Mouse (Mus musculus) liver, postnatal 0 days (tissue): ENCODE data around the gene Plekhn1. TPM values are rescaled to one million over a fixed set of nuclear protein-coding genes. Genes with fewer than 3 reads are reported as not detected.

ENCODE experiments used
- ATAC-seq: fragments of 200-750 bp; cut with Nextera tagmentation; 2 replicates; pipeline ENCODE4 v1.8.0; 2017; ENCODE audit warnings: mild to moderate bottlenecking, moderate library complexity
- DNase-seq: peaks from one replicate; pipeline ENCODE4 v3.0.0-alpha.2; 2016
- H3K27ac ChIP-seq: fragments of 300-500 bp; sonication (generic); 2 replicates; pipeline ENCODE4 v1.5.1; 2014; ENCODE audit warnings: antibody characterized with exemption, moderate library complexity, mild to moderate bottlenecking, low read depth
- H3K27me3 ChIP-seq: fragments of 300-500 bp; sonication (generic); 2 replicates; pipeline ENCODE4 v1.6.1; 2014; ENCODE audit warnings: low read length, control low read depth, mixed read lengths; ENCODE audit not compliant: insufficient read depth
- H3K36me3 ChIP-seq: fragments of 300-500 bp; sonication (generic); replicated peaks from 2 replicates; pipeline ENCODE4 v1.6.1; 2014; ENCODE audit warnings: mild to moderate bottlenecking, control low read depth, low read length, moderate library complexity, mixed read lengths; ENCODE audit not compliant: insufficient read depth
- H3K4me1 ChIP-seq: fragments of 300-500 bp; sonication (generic); 2 replicates; pipeline ENCODE4 v1.6.1; 2014; ENCODE audit warnings: antibody characterized with exemption, mild to moderate bottlenecking, control low read depth; ENCODE audit not compliant: insufficient read depth
- H3K4me2 ChIP-seq: fragments of 300-500 bp; sonication (generic); 2 replicates; pipeline ENCODE4 v1.6.1; 2014; ENCODE audit warnings: low read depth, mild to moderate bottlenecking, low read length, moderate library complexity, mixed read lengths
- H3K4me3 ChIP-seq: fragments of 300-500 bp; sonication (generic); 2 replicates; pipeline ENCODE4 v1.5.1; 2014; ENCODE audit warnings: low read depth, low read length
- H3K9ac ChIP-seq: fragments of 300-500 bp; sonication (generic); replicated peaks from 2 replicates; pipeline ENCODE4 v1.6.1; 2014; ENCODE audit warnings: mild to moderate bottlenecking, moderate library complexity
- H3K9me3 ChIP-seq: fragments of 300-500 bp; sonication (generic); 2 replicates; pipeline ENCODE4 v1.6.1; 2016; ENCODE audit warnings: mild to moderate bottlenecking, control low read depth, low read length, mixed read lengths
- CTCF ChIP-seq: sonication (generic); IDR thresholded peaks from 2 replicates; pipeline ENCODE4 v1.5.1; 2016; ENCODE audit warnings: antibody characterized with exemption, low read depth
- EP300 ChIP-seq: IDR thresholded peaks from 2 replicates; pipeline ENCODE4 v1.6.1; 2016; ENCODE audit warnings: antibody characterized with exemption, low read depth, mild to moderate bottlenecking
- WGBS: fragments of 180-500 bp; shearing (Covaris S2); extraction: QIAGEN DNeasy Blood & Tissue Kit; methylation state at CpG from one replicate; pipeline ENCODE4 v1.1.7; 2014; ENCODE audit not compliant: insufficient replicate concordance; 5-methylcytosine and 5-hydroxymethylcytosine counted together
- polyA plus RNA-seq: library from polyadenylated mRNA; unstranded; fragments of >200 nt; fragmentation: Nextera tagmentation; extraction: Ambion mirVana; gene quantifications from 2 replicates; pipeline ENCODE4 v1.2.1, GENCODE M21; 2015

Plekhn1 gene
- polyA plus RNA-seq, 1 experiment from 2014 or later = 2.3 TPM

DNA sequence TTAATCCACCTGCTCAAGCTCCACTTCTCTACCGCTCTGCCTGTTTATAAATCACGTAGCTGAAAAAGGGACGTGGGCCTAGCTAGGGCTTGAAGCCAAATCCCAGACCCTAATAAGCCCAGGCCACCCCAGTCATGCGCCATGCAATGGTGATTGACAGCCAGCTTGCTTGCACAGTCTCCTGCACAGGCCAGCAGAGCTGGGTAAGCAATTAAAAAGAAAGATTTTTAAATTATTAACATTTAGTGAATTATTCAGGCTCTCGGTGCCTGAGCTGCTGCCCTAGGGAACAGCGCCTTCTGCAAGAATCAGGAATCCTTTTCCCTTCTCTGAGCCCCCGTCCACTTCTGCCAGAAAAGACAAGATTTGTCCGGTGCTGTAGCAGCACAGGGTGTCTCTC is 16.4 kb upstream of the Plekhn1 start:
- H3K36me3 ChIP-seq = peaks cover 49% of the 10 kb centered on the region
- TF ChIP-seq CTCF = no peak
- no peak for TF ChIP-seq EP300
- no peak overlapping the region for H3K27ac ChIP-seq
- no peaks in the 10 kb centered on the region for H3K9me3 ChIP-seq
- no peak overlapping the region for H3K4me3 ChIP-seq
- 80% methylated on average over 8 of the region's 8 CpGs for WGBS
- peaks cover 25% of the 10 kb centered on the region for H3K4me1 ChIP-seq
- no peak for ATAC-seq
- no peak for DNase-seq
- peak overlapping the region; percentile 58 for H3K4me2 ChIP-seq
- H3K9ac ChIP-seq = no peak overlapping the region
- peaks cover 17% of the 10 kb centered on the region for H3K27me3 ChIP-seq

DNA sequence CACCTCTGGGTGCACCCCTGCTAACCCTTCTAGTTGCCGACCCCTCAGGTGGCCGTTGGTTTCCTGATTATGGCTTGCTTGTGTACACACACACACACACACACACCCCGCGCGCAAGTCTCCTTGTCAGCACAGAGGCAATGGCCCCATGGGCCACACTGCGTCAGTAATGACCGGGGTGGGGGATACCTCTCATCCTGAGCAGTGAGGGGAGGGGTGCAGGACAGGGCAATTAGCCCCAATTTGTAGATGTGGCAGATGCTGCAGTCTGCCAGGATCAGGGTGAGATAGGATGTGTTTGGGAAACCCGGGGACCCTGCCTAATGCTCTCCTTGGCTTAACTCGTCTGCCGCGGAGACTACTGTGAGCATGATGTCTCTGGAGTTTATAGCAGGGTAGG is 14.9 kb upstream of the Plekhn1 start:
- Histone ChIP-seq H3K9me3 (no peaks in the 10 kb centered on the region), H3K4me3 (no peak overlapping the region), H3K36me3 (peaks cover 63% of the 10 kb centered on the region), H3K4me2 (no peak overlapping the region), H3K27me3 (peaks cover 8% of the 10 kb centered on the region), H3K27ac (no peak overlapping the region), H3K9ac (no peak overlapping the region), H3K4me1 (peaks cover 20% of the 10 kb centered on the region)
- no peak for DNase-seq
- no peak for TF ChIP-seq EP300
- no peak for TF ChIP-seq CTCF
- WGBS = 65% methylated on average over 11 of the region's 11 CpGs
- ATAC-seq = no peak

GRCm38 (mm10) chr4:156236651-156237447 is 2.2 kb upstream of the Plekhn1 start:
- Histone ChIP-seq H3K4me1 (peaks cover 12% of the 10 kb centered on the region), H3K9ac (peak overlapping the region; percentile 18; the same call in 1 of the 2 replicates), H3K4me3 (peak overlapping the region; percentile 92), H3K27ac (no peak overlapping the region; the same call in 1 of the 2 replicates), H3K27me3 (no peaks in the 10 kb centered on the region), H3K4me2 (peak overlapping the region; percentile 99), H3K36me3 (peaks cover 42% of the 10 kb centered on the region), H3K9me3 (no peaks in the 10 kb centered on the region)
- ATAC-seq = no peak
- no peak for TF ChIP-seq EP300
- TF ChIP-seq CTCF = no peak
- DNase-seq = peak; percentile 60
- whole genome bisulfite sequencing = 27% methylated on average over 47 of the region's 60 CpGs

GRCm38 (mm10) chr4:156235808-156236533 is 1.3 kb upstream of the Plekhn1 start, which contains the start of gene Noc2l:
Gene Noc2l (plus strand): TSS chr4:156236010.
- Histone ChIP-seq H3K9me3 (no peaks in the 10 kb centered on the region), H3K27me3 (no peaks in the 10 kb centered on the region), H3K4me1 (peaks cover 12% of the 10 kb centered on the region), H3K4me2 (peak within 1 kb of the TSS; percentile 99), H3K4me3 (peak within 1 kb of the TSS; percentile 92), H3K36me3 (peaks cover 38% of the 10 kb centered on the region), H3K9ac (peak within 1 kb of the TSS; percentile 80), H3K27ac (peak within 1 kb of the TSS; percentile 95)
- ATAC-seq (peak; percentile 93), DNase-seq (peak; percentile 96)
- TF ChIP-seq EP300 (no peak), CTCF (peak; percentile 10; the same call in 1 of the 2 replicates)
- under 1% methylated on average over 73 of the region's 90 CpGs for WGBS

DNA sequence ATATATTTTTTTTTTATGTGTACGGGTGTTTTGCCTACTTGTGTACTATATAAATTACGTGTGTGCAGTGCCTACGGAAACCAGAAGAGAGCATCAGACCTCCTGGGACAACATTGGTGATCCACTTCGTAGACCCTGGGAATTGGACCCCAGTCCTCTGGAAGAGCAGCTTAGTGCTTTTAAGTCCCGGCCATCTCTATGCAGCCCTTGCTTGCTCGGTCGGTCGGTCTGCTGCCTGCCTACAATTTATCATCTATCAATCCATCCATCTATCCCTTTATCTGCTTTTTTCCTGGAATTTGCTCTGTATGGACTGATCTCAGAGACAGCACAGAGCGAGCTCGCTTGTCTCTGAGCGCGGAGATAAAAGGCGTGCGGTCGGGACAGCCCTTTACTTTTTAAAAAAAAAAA is 708 bp upstream of the Plekhn1 start:
- peaks cover 12% of the 10 kb centered on the region for H3K4me1 ChIP-seq
- no peak for TF ChIP-seq EP300
- TF ChIP-seq CTCF = peak; percentile 42
- H3K27ac ChIP-seq = peak overlapping the region; percentile 95
- no peaks in the 10 kb centered on the region for H3K27me3 ChIP-seq
- peaks cover 36% of the 10 kb centered on the region for H3K36me3 ChIP-seq
- WGBS = under 1% methylated on average over 15 of the region's 15 CpGs
- ATAC-seq (peak; percentile 48), DNase-seq (no peak)
- no peaks in the 10 kb centered on the region for H3K9me3 ChIP-seq
- H3K4me2 ChIP-seq = peak overlapping the region; percentile 99
- peak overlapping the region; percentile 80 for H3K9ac ChIP-seq
- H3K4me3 ChIP-seq = peak overlapping the region; percentile 92

GRCm38 (mm10) chr4:156234021-156234501 is 596 bp downstream of the Plekhn1 start:
- peaks cover 12% of the 10 kb centered on the region for H3K4me1 ChIP-seq
- peak overlapping the region; percentile 58 for H3K9ac ChIP-seq
- H3K36me3 ChIP-seq = peaks cover 28% of the 10 kb centered on the region
- H3K9me3 ChIP-seq = no peaks in the 10 kb centered on the region
- H3K27ac ChIP-seq = no peak overlapping the region
- ATAC-seq (no peak), DNase-seq (no peak)
- WGBS = 18% methylated on average over 17 of the region's 17 CpGs
- H3K4me3 ChIP-seq = peak overlapping the region; percentile 92
- TF ChIP-seq EP300 = no peak
- TF ChIP-seq CTCF = no peak
- H3K4me2 ChIP-seq = peak overlapping the region; percentile 99
- no peaks in the 10 kb centered on the region for H3K27me3 ChIP-seq
